Mouse (Mus musculus) forelimb bud, embryonic 11.5 days (tissue): ENCODE data around the gene Urb1.

ENCODE experiments used
- DNase-seq: peaks from one replicate; pipeline ENCODE4 v3.0.0-alpha.2; 2012; ENCODE audit warnings: low read depth, low spot score

The Urb1 gene

GRCm38 (mm10) chr16:90701541-90701940 lies 108.7 kb downstream of the Urb1 start:
- DNase-seq = no peak
